Comparison of ENCODE assay signal across 10 mouse cellular contexts in genomic region chr7:145114660-145115059, GRCm38 (mm10).
DNase-seq lines count a peak whose midpoint lies in the region; ATAC-seq and TF ChIP-seq lines count a peak whose summit lies in the region.
"Had no signal": no experiment of that assay in that cellular context is flagged by ENCODE, and none has a peak within 500 bp of the region (broad histone marks: within the 10 kb centered on the region; RNA-seq: fewer than 3 reads in every experiment).

No protein-coding gene starts in this region.

- H3K27ac ChIP-seq in midbrain, postnatal 0 days (ENCODE audit: low read depth, low read length) = no peak overlapping the region
- no peak overlapping the region for H3K27ac ChIP-seq in midbrain, embryonic 16.5 days (ENCODE audit: low read length)
- 0 out of 2 replicates have a peak overlapping the region, but pooled peaks have one; percentile 48 for H3K27ac ChIP-seq in heart, embryonic 10.5 days
- peak overlapping the region; percentile 100 for H3K27ac ChIP-seq in macrophage
- H3K27ac ChIP-seq in forebrain, embryonic 16.5 days (ENCODE audit: low read length) = no peak overlapping the region
- H3K27ac ChIP-seq: limb, embryonic 13.5 days had no signal

- H3K27me3 ChIP-seq in midbrain, postnatal 0 days (ENCODE audit: insufficient read depth, low read length) = no peaks in the 10 kb centered on the region
- H3K27me3 ChIP-seq in midbrain, embryonic 16.5 days (ENCODE audit: control insufficient read depth, insufficient read depth, low read depth, low read length) = no peaks in the 10 kb centered on the region
- H3K27me3 ChIP-seq in heart, embryonic 10.5 days (ENCODE audit: insufficient read depth, poor library complexity, severe bottlenecking) = no peaks in the 10 kb centered on the region
- H3K27me3 ChIP-seq in forebrain, embryonic 16.5 days (replicated peaks; ENCODE audit: control insufficient read depth, insufficient read depth, low read length) = no peaks in the 10 kb centered on the region
- H3K27me3 ChIP-seq: limb, embryonic 13.5 days had no signal

- H3K79me2 ChIP-seq in macrophage (ENCODE audit: inconsistent target) = no peaks in the 10 kb centered on the region

- H3K36me3 ChIP-seq in midbrain, postnatal 0 days (ENCODE audit: insufficient read depth, low read length) = no peaks in the 10 kb centered on the region
- H3K36me3 ChIP-seq in midbrain, embryonic 16.5 days (ENCODE audit: control insufficient read depth, insufficient read depth, low read length) = no peaks in the 10 kb centered on the region
- H3K36me3 ChIP-seq in heart, embryonic 10.5 days = no peaks in the 10 kb centered on the region
- H3K36me3 ChIP-seq in macrophage (ENCODE audit: inconsistent target) = no peaks in the 10 kb centered on the region
- no peaks in the 10 kb centered on the region for H3K36me3 ChIP-seq in forebrain, embryonic 16.5 days (ENCODE audit: control insufficient read depth, insufficient read depth)
- H3K36me3 ChIP-seq: G1E; limb, embryonic 13.5 days had no signal

- H3K4me2 ChIP-seq in midbrain, postnatal 0 days (ENCODE audit: low read depth, low read length, poor library complexity, severe bottlenecking) = no peak overlapping the region
- no peak overlapping the region for H3K4me2 ChIP-seq in midbrain, embryonic 16.5 days (ENCODE audit: low read length)
- no peak overlapping the region for H3K4me2 ChIP-seq in forebrain, embryonic 16.5 days (ENCODE audit: low read length)
- H3K4me2 ChIP-seq: limb, embryonic 13.5 days had no signal

- peak; percentile 45 to 57 for DNase-seq in cerebellum, postnatal 10 days
- no peak for DNase-seq in cerebellum, postnatal 36 days
- DNase-seq in midbrain, postnatal 0 days (ENCODE audit: low spot score) = no peak
- no peak for DNase-seq in heart, embryonic 10.5 days (ENCODE audit: low spot score)
- no peak for DNase-seq in ovary, postnatal 36 days (ENCODE audit: low spot score)

- no peaks in the 10 kb centered on the region for H3K9me3 ChIP-seq in midbrain, postnatal 0 days (ENCODE audit: low read length)
- H3K9me3 ChIP-seq in midbrain, embryonic 16.5 days (replicated peaks; ENCODE audit: control insufficient read depth, low read length, poor library complexity, severe bottlenecking) = no peaks in the 10 kb centered on the region
- H3K9me3 ChIP-seq in heart, embryonic 10.5 days = no peaks in the 10 kb centered on the region
- no peaks in the 10 kb centered on the region for H3K9me3 ChIP-seq in forebrain, embryonic 16.5 days (ENCODE audit: control insufficient read depth, low read length)
- H3K9me3 ChIP-seq: G1E; limb, embryonic 13.5 days had no signal

- WGBS in midbrain, postnatal 0 days = 79% methylated on average over 2 of the region's 2 CpGs
- WGBS in midbrain, embryonic 16.5 days = 76% methylated on average over 2 of the region's 2 CpGs
- WGBS in heart, embryonic 10.5 days = 70% methylated on average over 2 of the region's 2 CpGs
- WGBS in macrophage (ENCODE audit: missing documents) = 90% methylated on average over 2 of the region's 2 CpGs
- WGBS in forebrain, embryonic 16.5 days = 84% methylated on average over 2 of the region's 2 CpGs

- H3K9ac ChIP-seq in midbrain, postnatal 0 days (replicated peaks; ENCODE audit: low read length, poor library complexity, severe bottlenecking) = no peak overlapping the region
- H3K9ac ChIP-seq in midbrain, embryonic 16.5 days (ENCODE audit: low read depth, low read length) = no peak overlapping the region
- H3K9ac ChIP-seq in forebrain, embryonic 16.5 days (replicated peaks; ENCODE audit: low read depth, low read length) = no peak overlapping the region
- H3K9ac ChIP-seq: limb, embryonic 13.5 days had no signal

- ATAC-seq in midbrain, postnatal 0 days (ENCODE audit: low FRiP score) = no peak
- no peak for ATAC-seq in midbrain, embryonic 16.5 days
- ATAC-seq in forebrain, embryonic 16.5 days = no peak

- no peak overlapping the region for H3K4me3 ChIP-seq in midbrain, postnatal 0 days (ENCODE audit: low read depth, low read length)
- no peak overlapping the region for H3K4me3 ChIP-seq in midbrain, embryonic 16.5 days (ENCODE audit: low read depth, low read length)
- H3K4me3 ChIP-seq in heart, embryonic 10.5 days = no peak overlapping the region
- H3K4me3 ChIP-seq in macrophage (ENCODE audit: inconsistent target) = no peak overlapping the region
- H3K4me3 ChIP-seq in forebrain, embryonic 16.5 days (replicated peaks; ENCODE audit: low read length) = no peak overlapping the region
- H3K4me3 ChIP-seq: limb, embryonic 13.5 days had no signal

- TF ChIP-seq CTCF in midbrain, postnatal 0 days (IDR thresholded peaks at IDR 0.05) = peak; percentile 56

- no peaks in the 10 kb centered on the region for H3K4me1 ChIP-seq in midbrain, postnatal 0 days (ENCODE audit: insufficient read depth, low read length)
- H3K4me1 ChIP-seq in midbrain, embryonic 16.5 days (ENCODE audit: control insufficient read depth, insufficient read depth, low read length) = no peaks in the 10 kb centered on the region
- peaks cover 41% of the 10 kb centered on the region for H3K4me1 ChIP-seq in heart, embryonic 10.5 days
- no peaks in the 10 kb centered on the region; the same call in 1 of the 2 replicates for H3K4me1 ChIP-seq in forebrain, embryonic 16.5 days (replicated peaks; ENCODE audit: control insufficient read depth, insufficient read depth, low read length)

Comparison
In these comparisons a context has a peak if more than half of its experiments do, and no peak if none do; other contexts are left out.
1. DNase-seq: peak in cerebellum, postnatal 10 days (2 of 2); none in cerebellum, postnatal 36 days (0 of 2), midbrain, postnatal 0 days (single experiment), heart, embryonic 10.5 days (single experiment) and ovary, postnatal 36 days (single experiment).
2. H3K27ac ChIP-seq: peak in heart, embryonic 10.5 days (single experiment) and macrophage (single experiment); none in midbrain, postnatal 0 days (single experiment), midbrain, embryonic 16.5 days (single experiment) and forebrain, embryonic 16.5 days (single experiment).